Mouse (Mus musculus) kidney, postnatal 25 days (tissue): ENCODE measurements around the gene Gm10563.

Source experiments
- DNase-seq, 2 experiments: peaks; one replicate each; pipeline ENCODE4 v3.0.0; 2021; ENCODE audit warnings: mixed read lengths in 2 of 2

Gm10563 gene

DNA sequence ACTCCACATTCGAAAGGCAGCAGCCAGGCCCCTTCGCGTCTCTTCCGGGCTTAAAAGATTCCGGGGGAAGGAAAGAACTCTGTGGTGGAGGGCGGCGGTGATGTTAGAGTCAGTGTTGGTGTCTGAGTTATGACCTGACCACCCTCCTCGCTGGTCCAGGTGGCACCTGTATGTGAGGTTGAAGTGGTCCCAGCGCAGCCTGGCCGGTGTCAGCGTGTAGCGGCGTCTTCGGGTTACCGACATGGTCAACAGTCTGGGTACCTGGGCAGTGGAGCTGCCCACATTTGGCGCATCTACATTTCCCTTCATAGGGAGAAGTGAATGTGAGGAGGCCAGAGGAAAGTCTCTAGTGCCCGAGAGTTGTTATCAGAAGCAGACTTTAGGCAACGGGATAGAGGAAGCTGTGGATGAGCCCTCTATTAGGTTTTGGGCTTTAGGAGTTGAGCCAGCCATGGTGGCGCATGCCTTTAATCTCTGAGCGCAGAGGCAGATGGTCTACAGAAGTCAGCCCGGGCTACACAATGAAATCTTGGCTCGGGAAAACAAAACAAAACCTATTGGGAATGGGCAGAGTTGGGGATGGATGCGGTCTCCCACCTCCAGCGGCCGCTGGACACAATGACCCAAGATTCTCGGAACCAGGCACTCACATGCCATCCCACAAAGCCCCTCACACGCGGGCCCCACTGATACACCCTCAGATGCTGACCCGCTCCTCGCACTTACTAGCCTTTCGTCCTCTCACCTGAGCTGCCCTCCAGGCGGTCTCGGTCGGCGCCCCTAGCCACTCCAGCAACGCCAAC, 7.3 kb upstream of the Gm10563 start:
- DNase-seq, result peak in 1 of 2 experiments; percentile 30

GRCm38 (mm10) chr4:155651553-155652269, 6.5 kb upstream of the Gm10563 start:
- DNase-seq, result peak; percentile 27 to 67

DNA sequence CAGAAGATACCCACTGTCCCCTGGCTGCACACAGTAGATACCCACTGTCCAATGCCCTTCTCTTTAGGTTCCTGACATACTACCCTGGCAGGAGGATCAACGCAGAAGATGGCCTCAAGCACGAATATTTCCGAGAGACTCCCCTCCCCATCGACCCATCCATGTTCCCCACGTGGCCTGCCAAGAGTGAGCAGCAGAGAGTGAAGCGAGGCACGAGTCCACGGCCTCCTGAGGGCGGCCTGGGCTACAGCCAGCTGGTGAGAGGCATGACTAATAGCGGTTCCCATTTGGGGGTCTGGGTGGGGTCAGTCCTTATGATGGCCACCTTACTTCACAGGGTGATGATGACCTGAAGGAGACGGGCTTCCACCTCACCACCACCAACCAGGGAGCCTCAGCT, 4.1 kb upstream of the Gm10563 start:
- peak in 1 of 2 experiments; percentile 36 for DNase-seq

- DNase-seq, result no peak
Measured at GRCm38 (mm10) chr4:155645721-155646120, 513 bp upstream of the Gm10563 start.

GRCm38 (mm10) chr4:155643531-155643930, 1.7 kb downstream of the Gm10563 start:
- DNase-seq, result peak; percentile 51 to 64

GRCm38 (mm10) chr4:155635766-155636499, 9.3 kb downstream of the Gm10563 start:
- no peak for DNase-seq

- DNase-seq, result no peak
Measured at GRCm38 (mm10) chr4:155630267-155630666, 14.9 kb downstream of the Gm10563 start.

DNA sequence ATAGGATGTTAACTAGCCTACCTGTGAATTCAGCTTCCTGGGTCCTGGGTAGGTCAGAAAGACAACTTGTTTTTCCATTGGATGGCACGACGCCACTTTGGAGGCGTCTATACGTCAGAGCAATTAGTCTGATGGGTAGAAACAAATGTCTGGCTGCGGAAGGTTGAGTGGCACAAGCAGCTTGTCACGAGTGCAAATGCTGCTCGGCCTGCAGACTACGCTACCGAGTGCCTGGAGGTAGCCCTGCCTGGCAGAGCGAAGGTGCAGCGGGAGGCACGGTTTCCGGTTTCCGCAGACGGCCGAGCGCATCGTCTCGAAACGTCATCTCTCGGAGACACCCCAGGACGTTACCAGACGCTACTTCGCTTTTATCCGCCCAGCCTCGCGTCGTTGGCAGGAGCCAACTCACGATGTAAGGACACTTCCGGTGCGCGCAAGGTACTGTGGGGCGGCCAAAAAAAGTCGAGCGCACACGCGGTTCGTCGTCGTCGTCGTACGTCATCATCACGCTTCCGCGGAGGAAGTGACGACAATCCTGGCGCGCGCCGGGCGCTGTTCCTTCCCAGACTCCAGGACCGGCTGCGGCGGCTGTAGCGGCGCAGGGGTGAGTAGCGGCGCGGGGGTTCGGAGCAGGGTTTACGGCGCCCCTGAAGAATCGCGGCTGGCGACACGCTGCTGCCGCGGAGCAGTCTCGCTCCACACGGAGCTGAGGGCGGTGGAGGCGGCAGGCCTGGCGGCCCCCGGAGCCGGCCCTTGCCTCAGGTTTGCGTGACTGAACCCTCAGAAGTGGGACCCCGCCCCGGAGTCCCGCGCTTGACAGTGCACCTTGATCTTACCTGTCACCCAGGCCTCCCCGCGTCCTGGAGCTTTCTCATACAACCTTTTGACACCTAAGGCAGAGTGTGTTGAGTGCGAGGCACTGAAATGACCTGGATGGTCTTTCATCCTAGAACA, 20.6 kb downstream of the Gm10563 start, which contains the start of gene Cdk11b:
TSS of gene Cdk11b (plus strand) at position 517 of the 954 bp plus-strand sequence.
- peak; percentile 97 to 99 for DNase-seq

DNA sequence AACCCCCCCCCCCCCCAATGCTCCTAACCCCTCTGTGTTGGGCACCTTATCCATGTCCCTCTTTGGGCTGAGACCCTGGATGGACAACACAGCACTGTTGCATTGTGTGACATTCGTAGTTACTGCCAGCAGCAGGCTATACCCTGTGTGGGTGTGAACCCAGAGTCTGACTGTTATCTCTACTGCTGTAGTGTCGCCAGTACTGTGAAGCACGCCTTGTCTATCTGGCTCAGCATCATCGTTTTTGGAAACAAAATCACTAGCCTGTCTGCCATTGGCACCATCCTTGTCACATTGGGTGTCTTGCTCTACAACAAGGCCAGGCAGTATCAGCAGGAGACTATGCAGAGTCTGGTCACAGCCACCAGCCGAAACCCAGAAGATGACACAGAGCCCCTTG, 26.9 kb downstream of the Gm10563 start:
- no peak for DNase-seq

GRCm38 (mm10) chr4:155613264-155613663, 31.9 kb downstream of the Gm10563 start:
- DNase-seq, result no peak

DNA sequence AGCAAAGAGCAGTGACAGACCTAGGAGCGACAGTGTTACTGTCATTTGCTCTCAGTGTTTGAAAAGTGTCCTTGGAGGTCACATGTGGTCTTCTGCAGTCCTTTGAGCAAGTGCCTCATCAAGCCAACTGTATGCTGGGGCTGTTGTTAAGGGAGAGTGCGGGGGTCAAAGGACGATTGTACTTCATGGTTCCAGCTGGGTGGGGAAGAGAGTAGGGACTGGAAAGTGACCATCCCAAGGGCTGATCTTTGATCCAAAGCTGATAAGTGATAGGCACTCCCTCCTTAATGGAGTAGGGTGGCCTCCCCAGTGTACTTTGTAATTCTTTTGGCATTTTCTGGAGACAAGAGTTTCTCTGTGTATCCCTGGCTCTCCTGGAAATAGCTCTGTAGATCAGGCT, 33.3 kb downstream of the Gm10563 start:
- no peak for DNase-seq

DNA sequence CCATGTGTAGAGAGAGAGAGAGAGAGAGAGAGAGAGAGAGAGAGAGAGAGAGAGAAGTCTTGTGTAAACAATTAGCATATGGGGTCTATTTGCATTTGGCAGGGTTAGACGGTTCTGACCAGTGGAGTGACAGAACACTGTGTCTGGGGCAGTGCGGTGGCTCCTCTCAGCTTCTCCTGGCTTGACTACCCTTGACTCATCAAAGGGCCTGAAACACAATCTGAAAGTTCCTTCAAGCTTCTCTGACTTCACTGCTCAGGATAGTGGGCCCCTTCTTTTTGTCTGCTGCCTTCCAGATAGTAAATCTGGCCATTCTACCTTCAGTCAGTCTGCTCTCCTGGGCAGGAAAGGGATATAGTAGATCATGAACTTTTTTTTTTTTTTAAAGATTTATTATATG, 38.4 kb downstream of the Gm10563 start:
- no peak for DNase-seq

DNA sequence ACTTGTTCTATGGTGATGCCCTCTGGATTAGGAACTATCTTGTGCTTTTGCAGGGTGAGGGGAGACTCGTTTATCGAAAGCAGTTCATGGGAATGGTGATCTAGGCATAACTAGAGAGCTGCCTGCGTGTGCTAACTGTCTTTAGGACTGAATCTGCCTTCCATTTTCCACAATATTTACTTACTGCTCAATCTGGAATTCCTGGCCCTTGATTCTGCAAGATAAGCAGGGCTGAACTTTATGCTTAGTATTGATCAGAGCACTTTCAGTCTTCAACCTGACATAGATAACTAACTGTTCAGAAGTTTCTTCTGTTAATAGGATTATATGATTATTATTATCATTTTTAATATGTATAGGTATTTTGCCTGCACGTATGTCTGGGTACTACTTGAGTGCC, 40.1 kb downstream of the Gm10563 start:
- no peak for DNase-seq

DNA sequence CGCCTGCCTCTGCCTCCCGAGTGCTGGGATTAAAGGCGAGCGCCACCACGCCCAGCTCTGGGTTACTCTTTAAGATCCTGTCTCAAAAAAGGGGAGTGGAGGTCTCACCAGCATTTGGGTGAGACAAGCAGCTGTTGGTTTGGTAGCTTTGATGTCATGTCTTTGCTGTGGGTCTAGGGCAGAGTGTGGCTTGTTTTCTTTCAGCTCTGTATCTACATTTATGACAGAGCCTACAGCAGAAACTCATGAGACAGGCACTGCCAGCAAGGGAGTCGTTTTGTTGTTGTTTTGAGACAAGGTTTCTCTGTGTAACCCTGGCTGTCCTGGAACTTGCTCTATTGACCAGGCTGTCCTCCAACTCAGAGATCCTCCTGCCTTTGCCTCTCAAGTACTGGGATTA, 41.4 kb downstream of the Gm10563 start:
- DNase-seq, result no peak

GRCm38 (mm10) chr4:155602753-155603152, 42.5 kb downstream of the Gm10563 start:
- no peak for DNase-seq

DNA sequence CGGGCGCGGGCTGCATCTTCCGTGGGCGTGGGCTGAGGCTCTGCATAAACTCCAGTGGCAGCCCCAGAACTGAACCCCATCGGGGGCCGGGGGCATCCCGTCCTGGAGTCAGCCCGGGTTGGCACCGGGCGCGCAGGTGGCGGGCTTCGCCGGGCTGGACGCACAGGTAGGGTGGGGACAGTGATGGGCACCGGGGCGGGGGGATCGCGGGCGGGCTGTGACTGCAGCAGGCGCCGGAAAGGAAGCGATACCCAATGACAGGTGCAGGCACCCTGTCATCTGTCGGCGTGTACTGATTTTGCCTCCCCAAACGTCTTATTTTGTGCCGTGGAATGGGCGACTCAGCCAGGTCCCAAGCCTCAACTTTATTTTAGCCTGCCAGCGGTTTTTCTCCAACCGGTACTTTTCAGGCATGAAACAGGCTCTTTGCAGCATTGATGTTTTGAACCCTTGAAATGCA, 43.2 kb downstream of the Gm10563 start:
- DNase-seq, result no peak

DNA sequence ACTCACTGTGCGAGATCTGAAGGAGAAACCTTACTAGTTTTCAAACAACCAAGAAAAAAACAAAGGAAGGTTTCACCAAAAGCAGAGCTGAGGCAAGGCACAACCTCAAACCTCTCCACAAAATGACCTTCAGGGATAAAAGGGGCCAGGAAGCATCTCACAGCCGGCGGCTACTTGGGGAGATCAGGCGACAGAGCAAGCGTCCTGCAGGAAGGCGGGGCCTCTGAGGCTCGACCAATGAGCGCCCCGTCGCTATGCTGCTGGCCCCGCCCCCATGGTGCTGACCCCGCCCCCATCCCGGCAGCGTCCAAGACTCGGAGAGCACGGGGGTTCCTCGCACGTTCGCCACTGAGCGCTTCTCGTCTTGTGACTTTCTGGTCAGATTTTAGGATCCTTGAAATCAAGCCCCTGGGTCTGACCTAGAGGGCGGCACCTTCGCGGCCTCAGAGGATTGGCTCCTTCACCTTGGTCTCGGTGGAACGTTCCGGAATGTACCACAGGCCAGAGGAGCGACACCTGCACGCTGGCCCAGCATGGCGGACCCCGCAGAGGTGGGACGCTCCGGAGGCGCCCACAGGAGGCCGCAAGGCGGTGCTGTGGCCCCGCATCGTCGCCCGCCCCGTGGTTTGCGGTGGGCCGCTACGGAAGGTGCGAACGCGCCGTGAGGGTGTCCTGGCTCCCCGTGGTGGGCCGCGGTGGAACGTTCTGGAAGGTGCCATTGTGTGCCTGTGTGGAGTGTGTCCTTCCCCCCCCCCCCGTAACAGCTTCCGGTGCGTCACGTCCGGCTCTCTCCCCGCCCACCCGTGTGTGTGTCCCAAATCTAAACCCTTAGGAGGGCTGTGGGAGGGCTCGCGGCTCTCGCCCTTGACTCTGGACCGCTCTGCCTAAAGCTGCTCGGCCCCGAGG, 43.9 kb downstream of the Gm10563 start, which contains the start of gene Slc35e2:
TSS of gene Slc35e2 (plus strand) at position 326 of the 906 bp plus-strand sequence.
- DNase-seq, result peak; percentile 95 to 97

DNA sequence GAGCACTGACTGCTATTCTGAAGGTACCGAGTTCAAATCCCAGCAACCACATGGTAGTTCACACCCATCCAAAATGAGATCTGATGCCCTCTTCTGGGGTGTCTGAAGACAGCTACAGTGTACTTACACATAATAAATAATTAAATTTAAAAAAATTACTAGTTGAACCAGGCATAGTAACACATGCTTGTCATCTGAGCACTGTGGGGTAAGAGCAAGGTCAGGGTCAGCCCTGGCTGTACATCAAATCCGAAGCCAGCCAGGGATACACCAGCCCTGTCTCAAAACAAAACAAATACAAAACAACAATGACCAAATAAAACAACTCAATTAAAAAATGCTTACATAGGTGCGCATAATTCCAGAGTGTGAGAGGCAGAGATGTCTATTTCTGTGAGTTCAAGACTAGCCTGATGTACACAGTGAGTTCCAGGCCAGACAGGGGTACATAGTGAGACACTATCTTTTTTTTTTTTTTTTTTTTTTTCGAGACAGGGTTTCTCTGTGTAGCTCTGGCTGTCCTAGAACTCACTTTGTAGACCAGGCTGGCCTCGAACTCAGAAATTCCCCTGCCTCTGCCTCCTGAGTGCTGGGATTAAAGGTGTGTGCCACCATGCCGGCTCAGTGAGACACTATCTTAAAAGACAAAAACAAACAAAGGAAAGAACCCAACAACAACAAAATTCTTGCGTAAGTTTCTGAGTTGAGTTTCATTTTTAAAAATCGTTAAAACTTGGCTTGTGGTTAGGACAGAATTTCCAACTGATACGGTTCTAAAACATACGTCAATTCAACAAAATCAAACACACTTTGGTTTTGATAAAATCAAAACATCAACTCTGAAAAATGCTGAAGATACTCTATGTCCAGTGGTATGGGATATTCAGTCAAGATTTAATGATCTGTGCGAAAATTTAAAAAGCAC, 45.0 kb downstream of the Gm10563 start:
- no peak for DNase-seq

DNA sequence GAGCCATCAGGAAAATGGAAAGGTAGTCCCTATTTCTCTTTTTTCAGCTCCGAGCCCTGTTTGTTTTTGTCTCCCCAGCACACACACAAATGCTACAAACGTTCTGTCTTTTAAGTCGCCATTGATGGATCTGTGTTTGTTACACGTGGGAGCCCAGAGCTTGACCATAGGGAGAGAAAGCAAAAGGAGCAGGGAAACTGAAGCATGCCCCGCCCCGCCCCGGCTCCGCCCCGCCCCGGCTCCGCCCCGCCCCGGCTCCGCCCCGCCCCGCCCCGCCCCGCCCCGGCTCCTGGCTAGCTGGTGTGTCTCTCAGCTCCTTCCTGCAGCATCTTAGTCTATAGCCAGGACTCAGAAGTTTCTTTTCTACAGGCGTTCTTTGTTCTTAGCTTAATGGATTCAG, 46.7 kb downstream of the Gm10563 start:
- no peak for DNase-seq

DNA sequence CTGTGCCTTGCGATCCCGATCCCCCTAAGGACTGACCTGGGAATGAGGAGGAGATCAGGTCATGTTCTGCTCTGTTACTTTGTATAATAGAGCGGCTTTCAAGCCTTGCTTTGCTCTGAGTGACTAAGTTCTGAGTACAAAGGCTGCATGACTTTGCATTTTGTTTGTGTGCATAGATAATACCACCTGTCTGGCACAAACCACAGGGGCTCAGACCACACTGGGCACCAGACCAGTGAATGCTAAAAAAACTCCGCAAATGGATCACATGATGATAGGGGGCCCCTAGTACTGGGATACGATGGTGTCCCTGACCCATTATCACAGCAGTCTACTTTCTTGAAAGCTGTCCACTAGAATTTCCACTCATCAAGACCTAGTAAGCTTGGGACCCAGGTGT, 48.6 kb downstream of the Gm10563 start:
- DNase-seq, result no peak
